Mouse (Mus musculus) stomach, embryonic 14.5 days (tissue): Measurements from ENCODE around the gene Ckm. TPM values are rescaled to one million over a fixed set of nuclear protein-coding genes. Genes with fewer than 3 reads are reported as not detected.

Source experiments
- ATAC-seq: fragments of 200-750 bp; cut with Nextera tagmentation; 2 replicates; pipeline ENCODE4 v1.8.0; 2017; ENCODE audit warnings: low read depth, moderate TSS enrichment; ENCODE audit not compliant: insufficient number of reproducible peaks, insufficient read depth, low FRiP score
- H3K27ac ChIP-seq: fragments of 300-500 bp; sonication (generic); 2 replicates; pipeline ENCODE4 v1.5.1; 2014; ENCODE audit warnings: mild to moderate bottlenecking, low read length, moderate library complexity, mixed read lengths
- H3K27me3 ChIP-seq: fragments of 300-500 bp; sonication (generic); 2 replicates; pipeline ENCODE4 v1.6.1; 2014; ENCODE audit warnings: low read length, control low read depth, mixed read lengths; ENCODE audit not compliant: control insufficient read depth, insufficient read depth
- H3K36me3 ChIP-seq: fragments of 300-500 bp; sonication (generic); 2 replicates; pipeline ENCODE4 v1.6.1; 2014; ENCODE audit warnings: mild to moderate bottlenecking, control low read depth, low read length, moderate library complexity, mixed read lengths; ENCODE audit not compliant: control insufficient read depth, insufficient read depth
- H3K4me1 ChIP-seq: fragments of 300-500 bp; sonication (generic); 2 replicates; pipeline ENCODE4 v1.6.1; 2014; ENCODE audit warnings: low read length, control low read depth, mixed read lengths; ENCODE audit not compliant: control insufficient read depth, insufficient read depth
- H3K4me2 ChIP-seq: fragments of 300-500 bp; sonication (generic); replicated peaks from 2 replicates; pipeline ENCODE4 v1.6.1; 2014; ENCODE audit warnings: low read depth, low read length, control low read depth
- H3K4me3 ChIP-seq: fragments of 300-500 bp; sonication (generic); 2 replicates; pipeline ENCODE4 v1.5.1; 2014; ENCODE audit warnings: low read depth, low read length, control low read depth
- H3K9ac ChIP-seq: fragments of 300-500 bp; sonication (generic); replicated peaks from 2 replicates; pipeline ENCODE4 v1.6.1; 2014; ENCODE audit warnings: low read depth, mild to moderate bottlenecking, control low read depth, low read length, moderate library complexity, mixed read lengths
- H3K9me3 ChIP-seq: fragments of 300-500 bp; sonication (generic); 2 replicates; pipeline ENCODE4 v1.6.1; 2016; ENCODE audit warnings: low read depth, low read length, control low read depth; ENCODE audit not compliant: control insufficient read depth
- WGBS: fragments of 180-500 bp; shearing (Covaris S2); extraction: QIAGEN DNeasy Blood & Tissue Kit; methylation state at CpG from one replicate; pipeline ENCODE4 v1.1.7; 2014; 5-methylcytosine and 5-hydroxymethylcytosine counted together
- polyA plus RNA-seq: library from polyadenylated mRNA; unstranded; fragments of >200 nt; fragmentation: Nextera tagmentation; extraction: Ambion mirVana; gene quantifications from 2 replicates; pipeline ENCODE4 v1.2.1, GENCODE M21; 2014

Ckm gene
- polyA plus RNA-seq, 1 experiment from 2014 or later, result 1.7 TPM

DNA sequence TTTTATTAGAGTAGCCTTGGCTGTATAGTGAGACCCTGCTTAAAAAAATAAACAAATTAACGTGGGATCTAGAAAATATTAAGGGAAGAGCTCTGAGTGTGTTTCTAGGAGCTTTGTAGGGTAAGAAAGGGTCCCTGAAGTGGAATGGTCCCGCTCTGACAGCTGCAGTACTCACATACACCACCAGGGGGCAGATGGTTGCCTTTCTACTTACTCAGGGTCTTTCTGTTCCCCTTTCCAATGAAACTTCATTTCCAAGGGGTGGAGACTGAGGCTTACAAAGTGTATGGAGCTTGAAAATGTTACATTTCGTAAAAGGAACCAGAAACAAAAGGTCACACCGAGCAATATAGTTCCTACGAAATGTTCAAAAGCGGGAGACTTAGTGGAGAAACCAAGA, 56.9 kb downstream of the Ckm start:
- Histone ChIP-seq H3K9ac (no peak overlapping the region), H3K27me3 (no peaks in the 10 kb centered on the region), H3K27ac (no peak overlapping the region), H3K36me3 (no peaks in the 10 kb centered on the region; the same call in 1 of the 2 replicates), H3K4me1 (peaks cover 13% of the 10 kb centered on the region), H3K9me3 (no peaks in the 10 kb centered on the region), H3K4me3 (no peak overlapping the region), H3K4me2 (no peak overlapping the region)
- 12% methylated on average over 6 of the region's 6 CpGs for WGBS
- ATAC-seq, result no peak

GRCm38 (mm10) chr7:19462443-19462842, 57.9 kb downstream of the Ckm start:
- Histone ChIP-seq H3K9me3 (no peaks in the 10 kb centered on the region), H3K36me3 (no peaks in the 10 kb centered on the region), H3K9ac (no peak overlapping the region), H3K4me1 (peaks cover 5% of the 10 kb centered on the region), H3K27ac (no peak overlapping the region), H3K4me3 (no peak overlapping the region), H3K27me3 (no peaks in the 10 kb centered on the region), H3K4me2 (no peak overlapping the region)
- 62% methylated on average over 4 of the region's 4 CpGs for WGBS
- ATAC-seq, result no peak

GRCm38 (mm10) chr7:19462884-19463381, 58.4 kb downstream of the Ckm start, which contains the start of gene Exoc3l2:
Gene Exoc3l2, plus strand, starts transcription at chr7:19463331.
- Histone ChIP-seq H3K27me3 (no peaks in the 10 kb centered on the region), H3K9me3 (no peaks in the 10 kb centered on the region), H3K4me1 (0 out of 2 replicates have a peak, but pooled peaks cover 2% of the 10 kb centered on the region), H3K4me2 (no peak within 1 kb of the TSS), H3K27ac (no peak within 1 kb of the TSS), H3K9ac (no peak within 1 kb of the TSS), H3K4me3 (no peak within 1 kb of the TSS), H3K36me3 (no peaks in the 10 kb centered on the region)
- WGBS, result 36% methylated on average over 6 of the region's 6 CpGs
- no peak for ATAC-seq

DNA sequence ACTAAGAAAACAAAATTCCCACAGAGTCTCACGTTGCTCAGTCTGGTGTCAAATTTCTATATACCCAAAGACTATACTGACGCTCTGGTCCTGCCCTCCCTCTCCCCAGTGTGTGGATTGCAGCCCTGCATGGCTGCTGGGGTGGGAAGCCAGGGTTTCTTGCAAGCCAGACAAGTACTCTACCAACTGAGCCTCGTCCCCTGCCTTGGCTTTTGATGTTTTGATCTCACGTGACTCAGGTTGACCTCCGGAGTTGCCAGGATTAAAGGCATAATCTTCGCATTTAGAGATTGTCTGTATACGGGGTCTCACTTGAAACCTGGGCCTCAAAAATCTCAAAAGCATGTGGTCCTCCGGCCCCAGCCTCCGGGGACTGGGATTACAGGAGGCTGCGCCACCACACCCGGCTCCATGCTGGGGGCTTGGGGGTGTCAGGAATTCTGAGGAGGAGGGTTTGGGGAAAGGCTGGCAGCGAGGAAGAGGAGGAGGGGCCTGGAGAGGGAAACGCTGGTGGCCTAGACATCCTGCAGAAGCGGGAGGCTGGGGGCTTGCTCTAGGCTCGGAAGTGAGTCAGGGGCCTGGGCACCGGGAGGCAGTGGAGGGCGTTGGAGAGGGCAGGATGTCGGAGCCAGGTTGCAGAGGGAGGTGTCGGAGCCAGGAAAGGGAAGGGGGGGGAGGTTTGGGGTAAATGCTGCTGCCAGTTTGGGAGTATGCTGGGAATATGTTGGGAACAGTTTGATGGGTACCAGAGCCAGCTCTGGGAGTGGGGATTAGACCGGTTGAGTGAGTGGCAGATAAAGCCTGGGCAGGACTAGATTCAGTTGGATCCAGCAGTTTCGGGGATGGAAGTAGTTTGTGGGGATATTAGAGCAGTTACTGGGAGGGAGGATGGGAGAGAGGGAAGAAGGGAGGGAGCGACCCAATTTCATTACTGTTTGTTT, 60.1 kb downstream of the Ckm start:
- Histone ChIP-seq H3K4me1 (0 out of 2 replicates have a peak, but pooled peaks cover 2% of the 10 kb centered on the region), H3K9ac (no peak overlapping the region; the same call in 1 of the 2 replicates), H3K36me3 (no peaks in the 10 kb centered on the region), H3K4me2 (no peak overlapping the region), H3K4me3 (no peak overlapping the region), H3K9me3 (no peaks in the 10 kb centered on the region), H3K27me3 (peaks cover 5% of the 10 kb centered on the region; the same call in 1 of the 2 replicates), H3K27ac (no peak overlapping the region)
- 11% methylated on average over 22 of the region's 22 CpGs for WGBS
- ATAC-seq, result no peak

GRCm38 (mm10) chr7:19466602-19467145, 62.1 kb downstream of the Ckm start:
- Histone ChIP-seq H3K4me1 (0 out of 2 replicates have a peak, but pooled peaks cover 2% of the 10 kb centered on the region), H3K9me3 (no peaks in the 10 kb centered on the region), H3K27me3 (peaks cover 8% of the 10 kb centered on the region; the same call in 1 of the 2 replicates), H3K9ac (no peak overlapping the region), H3K4me2 (no peak overlapping the region), H3K36me3 (no peaks in the 10 kb centered on the region), H3K27ac (no peak overlapping the region), H3K4me3 (no peak overlapping the region)
- no peak for ATAC-seq
- 60% methylated on average over 5 of the region's 5 CpGs for WGBS

GRCm38 (mm10) chr7:19467638-19468037, 63.1 kb downstream of the Ckm start:
- no peak overlapping the region for H3K4me3 ChIP-seq
- no peak overlapping the region for H3K9ac ChIP-seq
- ATAC-seq, result no peak
- peaks cover 9% of the 10 kb centered on the region for H3K27me3 ChIP-seq
- 0 out of 2 replicates have a peak, but pooled peaks cover 2% of the 10 kb centered on the region for H3K4me1 ChIP-seq
- no peaks in the 10 kb centered on the region for H3K9me3 ChIP-seq
- no peak overlapping the region for H3K4me2 ChIP-seq
- WGBS, result 41% methylated on average over 6 of the region's 6 CpGs
- no peak overlapping the region for H3K27ac ChIP-seq
- H3K36me3 ChIP-seq, result no peaks in the 10 kb centered on the region

DNA sequence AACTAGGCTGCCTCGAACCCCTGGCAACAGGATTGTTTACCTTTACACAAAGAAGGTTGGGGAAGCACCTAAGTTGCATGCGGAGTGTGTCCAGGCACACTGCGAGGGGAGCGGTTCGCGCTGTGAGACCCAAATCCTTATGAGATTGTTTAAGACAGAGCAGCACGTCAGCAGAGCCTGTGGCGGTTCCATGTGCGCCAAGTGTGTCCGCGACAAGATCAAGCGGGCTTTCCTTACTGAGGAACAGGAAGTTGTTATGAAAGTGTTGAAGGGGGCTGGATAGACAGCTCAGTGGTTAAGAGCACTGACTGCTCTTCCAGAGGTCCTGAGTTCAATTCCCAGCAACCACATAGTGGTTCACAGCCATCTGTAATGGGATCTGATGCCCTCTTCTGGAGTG, 63.7 kb downstream of the Ckm start:
- Histone ChIP-seq H3K27ac (no peak overlapping the region), H3K4me3 (no peak overlapping the region), H3K4me1 (0 out of 2 replicates have a peak, but pooled peaks cover 2% of the 10 kb centered on the region), H3K27me3 (peaks cover 14% of the 10 kb centered on the region), H3K9ac (no peak overlapping the region), H3K36me3 (no peaks in the 10 kb centered on the region), H3K9me3 (no peaks in the 10 kb centered on the region), H3K4me2 (no peak overlapping the region)
- WGBS, result 58% methylated on average over 12 of the region's 12 CpGs
- no peak for ATAC-seq

GRCm38 (mm10) chr7:19469404-19469803, 64.8 kb downstream of the Ckm start:
- H3K27me3 ChIP-seq, result peaks cover 14% of the 10 kb centered on the region
- no peaks in the 10 kb centered on the region for H3K36me3 ChIP-seq
- no peak overlapping the region for H3K4me3 ChIP-seq
- no peak overlapping the region for H3K9ac ChIP-seq
- H3K4me1 ChIP-seq, result peaks cover 2% of the 10 kb centered on the region; the same call in 1 of the 2 replicates
- no peaks in the 10 kb centered on the region for H3K9me3 ChIP-seq
- no peak overlapping the region for H3K27ac ChIP-seq
- no peak for ATAC-seq
- 18% methylated on average over 23 of the region's 23 CpGs for WGBS
- 0 out of 2 replicates have a peak overlapping the region, but pooled peaks have one; percentile 5 for H3K4me2 ChIP-seq
